Mouse (Mus musculus) brown adipose tissue, adult 24 weeks (tissue): ENCODE data around the gene B3gnt9. TPM values are rescaled to one million over a fixed set of nuclear protein-coding genes. Genes with fewer than 3 reads are reported as not detected.

Source experiments
- H3K27ac ChIP-seq: fragments of 200-500 bp; replicated peaks from 2 replicates; pipeline ENCODE4 v1.5.1; 2012; ENCODE audit warnings: low read depth, mild to moderate bottlenecking, low read length
- H3K4me1 ChIP-seq: fragments of 200-500 bp; 2 replicates; pipeline ENCODE4 v1.6.1; 2012; ENCODE audit warnings: low read length, mixed read lengths; ENCODE audit not compliant: control insufficient read depth, insufficient read depth, insufficient read length
- H3K4me3 ChIP-seq: fragments of 200-500 bp; 2 replicates; pipeline ENCODE4 v1.5.1; 2012; ENCODE audit warnings: low read depth, mild to moderate bottlenecking, low read length, moderate library complexity; ENCODE audit not compliant: insufficient read depth
- polyA plus RNA-seq: library from polyadenylated mRNA; stranded (reverse); fragments of >200 nt; gene quantifications from 2 replicates; pipeline ENCODE4 v1.2.4, GENCODE M21; 2012; ENCODE audit not compliant: missing spikeins, insufficient read depth, insufficient read length

The B3gnt9 gene
- polyA plus RNA-seq, 1 experiment, result 1.9 TPM

DNA sequence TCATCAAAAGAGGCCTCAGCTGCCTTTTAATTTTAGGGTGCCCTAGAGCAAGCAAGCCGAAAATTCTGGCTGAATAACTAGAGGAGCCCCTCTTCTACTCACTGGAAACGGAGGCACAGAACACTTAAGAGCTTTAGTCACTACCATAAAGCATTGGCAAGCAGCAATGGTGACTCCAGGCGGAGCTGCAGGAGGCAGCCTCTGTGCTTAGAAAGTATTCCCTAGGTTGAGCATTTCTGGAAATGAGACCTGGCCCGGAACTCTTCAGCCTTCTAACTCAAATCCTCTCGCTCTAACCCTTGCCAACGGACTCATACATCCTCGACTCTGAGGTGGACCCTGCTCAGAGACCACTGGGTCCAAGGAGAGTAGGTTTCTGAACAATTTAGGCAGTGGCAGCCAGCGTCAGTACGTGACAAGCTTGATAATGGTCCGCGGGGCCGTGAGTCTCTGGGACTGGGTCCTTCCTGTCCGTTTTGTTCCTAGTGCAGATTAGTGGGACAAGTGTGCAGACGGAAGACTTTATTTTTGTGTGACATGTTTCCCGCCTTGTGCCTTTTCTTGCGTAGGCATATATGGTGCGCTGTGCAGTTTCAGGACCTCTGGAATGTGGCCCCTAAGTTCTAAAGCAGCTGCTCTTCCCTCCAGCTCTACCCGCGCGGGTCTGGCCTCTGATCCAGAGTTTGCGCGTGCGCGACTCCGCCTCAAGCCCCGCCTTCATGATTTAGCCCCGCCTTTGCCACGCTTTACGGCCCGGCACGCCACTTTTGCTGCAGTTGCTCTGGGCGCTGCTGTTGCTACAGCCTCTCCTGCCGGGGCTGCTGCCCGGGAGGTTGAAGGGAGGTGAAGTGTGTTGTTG lies 30.3 kb downstream of the B3gnt9 start, which contains the start of gene D230025D16Rik:
Gene D230025D16Rik (plus strand): TSS at position 733 of the 859 bp plus-strand sequence.
- Histone ChIP-seq H3K27ac (peak within 1 kb of the TSS; percentile 63), H3K4me1 (peaks cover 6% of the 10 kb centered on the region; the same call in 1 of the 2 replicates), H3K4me3 (peak within 1 kb of the TSS; percentile 86)

DNA sequence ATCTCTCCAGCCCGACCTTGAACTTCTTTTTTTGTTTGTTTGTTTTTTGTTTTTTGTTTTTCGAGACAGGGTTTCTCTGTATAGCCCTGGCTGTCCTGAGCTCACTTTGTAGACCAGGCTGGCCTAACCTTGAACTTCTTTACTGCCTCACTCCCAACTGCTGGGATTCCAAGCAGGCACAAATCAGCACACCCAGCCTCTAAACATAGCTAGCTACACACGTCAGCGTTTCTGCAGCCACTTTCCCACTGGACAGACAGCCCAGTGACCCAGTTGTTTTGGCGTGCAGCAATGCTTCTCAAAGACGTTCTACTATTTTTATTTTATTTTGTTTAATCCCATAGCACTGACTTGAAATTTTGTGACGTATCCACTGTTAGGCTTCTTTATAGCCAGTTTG lies 31.1 kb downstream of the B3gnt9 start:
- no peak overlapping the region for H3K27ac ChIP-seq
- no peak overlapping the region for H3K4me3 ChIP-seq

DNA sequence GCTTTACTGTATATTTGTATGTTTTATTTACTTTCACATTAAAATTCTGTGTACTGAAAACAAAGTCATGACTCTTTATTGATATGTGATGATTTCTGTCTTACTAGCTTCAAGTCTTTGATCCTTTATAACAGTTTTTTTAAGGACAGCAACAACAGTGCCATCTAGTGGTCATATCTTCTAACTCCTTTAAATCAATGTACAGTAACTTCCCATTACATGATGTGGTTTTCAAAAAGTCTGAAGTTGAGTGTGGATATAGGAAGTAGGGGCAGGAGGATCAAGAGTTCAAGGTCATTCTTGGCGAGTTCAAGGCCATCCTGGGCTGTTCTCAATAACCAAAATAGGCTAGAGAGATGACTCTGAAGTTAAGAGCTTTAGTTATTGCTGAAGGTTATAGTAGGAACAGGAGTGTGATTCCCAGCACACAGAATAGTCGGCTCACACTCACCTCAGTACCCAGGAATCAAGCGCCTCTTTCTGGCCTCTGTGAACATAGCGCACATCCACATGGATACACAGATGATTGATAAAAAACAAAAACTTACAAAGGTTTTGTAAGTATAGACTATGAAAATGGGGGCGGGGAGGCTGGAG lies 36.9 kb downstream of the B3gnt9 start:
- no peak overlapping the region for H3K4me3 ChIP-seq
- H3K4me1 ChIP-seq, result no peaks in the 10 kb centered on the region
- H3K27ac ChIP-seq, result no peak overlapping the region

More for the DNA sequence above, 31.1 kb downstream of the B3gnt9 start:
- H3K4me1 ChIP-seq, result peaks cover 6% of the 10 kb centered on the region; the same call in 1 of the 2 replicates

DNA sequence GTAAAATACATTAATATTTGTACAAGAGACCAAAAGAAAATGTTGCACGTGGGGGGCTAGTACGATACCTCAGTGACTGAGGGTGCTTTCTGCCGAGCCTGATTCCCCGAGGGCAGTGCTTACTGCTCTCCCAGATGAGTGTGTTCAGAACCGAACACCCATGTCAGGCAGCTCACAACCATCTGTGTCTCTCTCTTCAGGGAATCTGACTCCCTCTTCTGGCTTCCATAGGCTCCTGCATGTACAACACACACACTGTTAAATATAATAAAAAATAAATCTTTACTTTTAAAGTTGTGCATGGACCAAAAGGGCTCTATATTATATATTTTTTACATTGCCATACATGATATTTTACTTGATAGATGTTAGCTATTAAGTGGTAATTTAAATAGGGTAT lies 40.8 kb downstream of the B3gnt9 start:
- Histone ChIP-seq H3K27ac (no peak overlapping the region), H3K4me1 (no peaks in the 10 kb centered on the region), H3K4me3 (no peak overlapping the region)

DNA sequence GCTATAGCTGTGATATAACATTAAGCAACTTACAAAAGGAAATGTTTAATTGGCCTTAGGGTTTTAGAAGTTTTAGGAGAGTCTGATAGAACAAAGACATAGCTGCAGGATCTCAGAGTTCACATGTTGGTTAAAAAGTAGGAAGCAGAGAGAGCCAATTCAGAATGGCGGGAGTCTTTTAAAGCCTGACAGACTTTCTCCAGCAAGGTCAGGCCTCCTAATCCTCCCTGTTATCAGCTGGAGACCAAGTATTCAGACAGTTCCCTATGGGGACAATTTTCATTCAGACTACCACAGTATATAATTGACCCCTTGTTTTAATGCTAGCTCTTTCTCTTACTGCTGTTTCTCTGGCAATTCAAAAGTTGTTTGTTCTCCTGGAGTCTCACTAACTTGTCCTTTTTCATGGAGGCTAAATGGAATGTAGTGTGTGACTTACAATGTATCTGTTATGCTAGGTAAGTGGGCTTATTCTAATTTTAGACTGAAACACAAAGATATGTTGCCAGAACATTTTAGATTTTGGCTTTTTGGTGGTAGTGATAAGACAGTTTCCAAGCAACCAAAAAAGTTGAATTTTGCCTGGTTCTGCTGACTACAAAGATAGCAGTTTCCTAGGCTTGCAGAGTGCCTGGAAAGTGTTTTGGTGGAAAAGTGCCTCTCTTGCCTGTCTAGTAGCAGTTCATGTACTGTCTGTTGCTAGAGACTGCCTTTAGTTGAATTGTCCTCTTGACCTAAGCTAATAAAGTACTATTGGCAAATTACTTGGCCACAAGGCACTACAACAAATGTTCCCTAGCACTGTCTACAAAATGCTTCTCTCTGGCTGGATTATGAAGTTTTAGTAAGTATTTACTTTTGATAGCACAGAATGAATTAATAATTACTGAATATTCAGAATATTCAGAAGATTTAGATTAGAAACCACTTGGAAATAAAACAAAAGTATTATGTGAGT lies 45.5 kb downstream of the B3gnt9 start:
- H3K4me3 ChIP-seq, result no peak overlapping the region
- H3K4me1 ChIP-seq, result no peaks in the 10 kb centered on the region
- H3K27ac ChIP-seq, result no peak overlapping the region

DNA sequence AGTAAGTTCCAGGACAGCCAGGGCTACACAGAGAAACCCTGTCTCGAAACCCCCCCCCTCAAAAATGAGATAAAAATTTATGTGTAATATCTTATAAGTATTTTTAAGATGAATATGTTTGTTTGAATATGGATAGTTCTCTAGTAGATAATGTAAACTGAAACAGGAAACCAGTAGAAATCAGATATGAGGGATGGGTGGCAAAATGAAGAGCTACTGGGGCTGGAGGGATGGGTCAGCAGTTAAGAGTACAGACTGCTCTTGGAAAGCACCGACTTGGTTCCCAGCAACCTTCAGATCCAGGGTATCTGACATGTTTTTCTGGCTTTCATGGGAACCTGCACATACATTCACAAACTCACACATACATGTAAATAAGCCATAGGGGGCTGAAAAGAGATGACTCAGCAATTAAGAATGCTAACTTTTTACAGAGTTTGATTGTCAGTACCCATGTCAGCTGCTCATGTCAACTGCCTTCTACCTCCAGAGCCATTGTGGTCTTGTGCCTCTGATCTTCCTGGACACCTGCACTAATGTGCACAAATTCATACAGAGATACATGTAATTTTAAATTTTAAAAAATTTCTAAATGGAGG lies 47.2 kb downstream of the B3gnt9 start:
- no peak overlapping the region for H3K4me3 ChIP-seq
- no peaks in the 10 kb centered on the region for H3K4me1 ChIP-seq
- H3K27ac ChIP-seq, result no peak overlapping the region

DNA sequence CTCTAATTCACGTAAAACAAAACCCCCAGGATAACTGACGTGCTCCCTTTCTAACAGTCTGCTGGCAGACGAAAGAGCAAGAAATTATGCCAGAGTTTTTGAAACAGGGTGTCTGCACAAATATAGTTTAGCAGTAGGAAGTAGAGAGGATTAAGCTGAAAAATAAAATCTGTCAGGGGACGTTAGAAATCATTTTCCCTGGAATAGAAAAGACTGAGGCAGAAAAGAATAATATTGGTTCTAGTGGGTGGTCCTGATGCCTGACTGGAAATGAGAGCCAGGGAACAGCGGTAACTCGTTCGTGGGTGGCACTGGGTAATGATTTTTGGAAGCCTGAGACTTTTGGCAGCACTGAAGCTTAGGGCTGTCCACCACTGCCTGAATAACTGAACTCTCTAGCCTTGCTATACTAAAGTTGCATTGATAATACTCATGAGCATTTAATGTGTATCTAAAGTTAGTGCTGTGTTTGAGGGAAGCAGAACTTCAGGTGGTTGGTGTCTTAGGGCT lies 48.1 kb downstream of the B3gnt9 start:
- H3K27ac ChIP-seq, result no peak overlapping the region
- no peaks in the 10 kb centered on the region for H3K4me1 ChIP-seq
- H3K4me3 ChIP-seq, result no peak overlapping the region

DNA sequence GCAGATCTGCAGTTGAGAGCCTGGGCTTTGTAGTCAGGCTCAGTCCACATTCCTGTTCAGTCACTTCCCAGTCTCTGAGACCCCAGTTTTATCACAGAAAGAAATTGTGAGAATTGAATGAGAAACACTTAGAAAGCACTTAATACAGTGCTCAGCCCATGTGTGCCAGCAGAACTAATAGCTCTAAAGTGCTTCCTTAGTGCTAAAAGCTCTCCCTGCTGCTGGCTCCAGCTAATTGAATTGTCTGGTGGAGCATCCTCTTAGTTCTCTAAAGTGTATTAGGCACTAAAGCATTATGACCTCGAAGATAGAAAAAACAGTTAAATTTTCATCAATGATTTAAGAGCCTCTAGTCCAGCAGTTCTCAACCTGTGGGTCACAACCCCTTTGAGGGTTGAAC lies 49.2 kb downstream of the B3gnt9 start:
- Histone ChIP-seq H3K27ac (no peak overlapping the region), H3K4me3 (no peak overlapping the region), H3K4me1 (no peaks in the 10 kb centered on the region)

Other genes with a start within 250 kb of the B3gnt9 start
- 0.91 TPM in 1 of 2 replicates, not detected in the other for gene Ces3a, start 206.6 kb downstream of the B3gnt9 start, polyA plus RNA-seq
- not detected in 2 replicates for gene Ces3b, start 171.4 kb downstream of the B3gnt9 start, polyA plus RNA-seq
- gene Ces4a, start 123.4 kb downstream of the B3gnt9 start, polyA plus RNA-seq, result not detected in 2 replicates
- gene Cbfb, start 84.5 kb downstream of the B3gnt9 start, polyA plus RNA-seq, result 14.0 and 14.7 TPM in 2 replicates
- gene D230025D16Rik, start 30.0 kb downstream of the B3gnt9 start, polyA plus RNA-seq, result 15.1 and 17.8 TPM in 2 replicates
- 5.1 TPM in 2 replicates for gene Tradd, start 9.5 kb upstream of the B3gnt9 start, polyA plus RNA-seq
- gene Fbxl8, start 9.5 kb upstream of the B3gnt9 start, polyA plus RNA-seq, result 2.0 TPM in 2 replicates
- gene Hsf4, start 14.6 kb upstream of the B3gnt9 start, polyA plus RNA-seq, result 5.0 and 6.9 TPM in 2 replicates
- gene Nol3, start 21.0 kb upstream of the B3gnt9 start, polyA plus RNA-seq, result 57.4 and 71.2 TPM in 2 replicates
- gene 4931428F04Rik, start 34.7 kb upstream of the B3gnt9 start, polyA plus RNA-seq, result 0.63 and 1.4 TPM in 2 replicates
- 0.83 and 3.3 TPM in 2 replicates for gene Exoc3l, start 40.9 kb upstream of the B3gnt9 start, polyA plus RNA-seq
- 22.5 and 27.0 TPM in 2 replicates for gene E2f4, start 42.5 kb upstream of the B3gnt9 start, polyA plus RNA-seq
- 1.1 and 4.7 TPM in 2 replicates for gene Elmo3, start 50.4 kb upstream of the B3gnt9 start, polyA plus RNA-seq
- gene Lrrc29, start 71.1 kb upstream of the B3gnt9 start, polyA plus RNA-seq, result 0.83 and 0.99 TPM in 2 replicates
- 60.5 and 72.6 TPM in 2 replicates for gene Tmem208, start 71.2 kb upstream of the B3gnt9 start, polyA plus RNA-seq
- gene Fhod1, start 92.8 kb upstream of the B3gnt9 start, polyA plus RNA-seq, result 2.1 and 3.3 TPM in 2 replicates
- gene Slc9a5, start 93.7 kb upstream of the B3gnt9 start, polyA plus RNA-seq, result 0.24 TPM in 1 of 2 replicates, not detected in the other
- not detected in 2 replicates for gene Plekhg4, start 118.1 kb upstream of the B3gnt9 start, polyA plus RNA-seq
- not detected in 2 replicates for gene Kctd19, start 158.3 kb upstream of the B3gnt9 start, polyA plus RNA-seq
- 0.88 and 1.0 TPM in 2 replicates for gene Lrrc36, start 158.4 kb upstream of the B3gnt9 start, polyA plus RNA-seq
- gene Tppp3, start 216.4 kb upstream of the B3gnt9 start, polyA plus RNA-seq, result 29.6 and 45.2 TPM in 2 replicates
- gene Zdhhc1, start 241.7 kb upstream of the B3gnt9 start, polyA plus RNA-seq, result 8.7 and 10.2 TPM in 2 replicates